Mouse (Mus musculus): ENCODE measurements around the gene Cfap99.
A peak's percentile ranks its signal among the peaks of the same experiment; 100 is the strongest.

Gene Cfap99

GRCm38 (mm10) chr5:34288154-34288716, at the start of gene Cfap99, which contains the start of gene Zfyve28:
Cfap99 (plus strand) TSS chr5:34288600.
Zfyve28 (minus strand) TSS chr5:34288449.
- DNase-seq, result peak; percentile 96 to 99

- DNase-seq, result no peak
These were observed 46.0 kb upstream of the Cfap99 start for GRCm38 (mm10) chr5:34242224-34242963.

GRCm38 (mm10) chr5:34243062-34243461, 45.3 kb upstream of the Cfap99 start:
- no peak for DNase-seq

- no peak for DNase-seq
These were observed 42.0 kb upstream of the Cfap99 start for GRCm38 (mm10) chr5:34246443-34246842.

- DNase-seq, result no peak
These were observed 39.3 kb upstream of the Cfap99 start for GRCm38 (mm10) chr5:34249132-34249531.

- DNase-seq, result no peak
These were observed 38.3 kb upstream of the Cfap99 start for GRCm38 (mm10) chr5:34250090-34250489.

- DNase-seq, result no peak
These were observed 36.6 kb upstream of the Cfap99 start for GRCm38 (mm10) chr5:34251794-34252193.

GRCm38 (mm10) chr5:34252307-34252966, 36.0 kb upstream of the Cfap99 start:
- no peak for DNase-seq

- DNase-seq, result no peak
These were observed 35.4 kb upstream of the Cfap99 start for GRCm38 (mm10) chr5:34252967-34253519.

GRCm38 (mm10) chr5:34254309-34254708, 34.1 kb upstream of the Cfap99 start:
- DNase-seq, result no peak

GRCm38 (mm10) chr5:34255189-34255588, 33.2 kb upstream of the Cfap99 start:
- DNase-seq, result peak in 1 of 2 experiments; percentile 17

- DNase-seq, result no peak
These were observed 29.1 kb upstream of the Cfap99 start for GRCm38 (mm10) chr5:34259172-34259816.

GRCm38 (mm10) chr5:34266065-34266464, 22.3 kb upstream of the Cfap99 start:
- no peak for DNase-seq

GRCm38 (mm10) chr5:34269197-34269920, 19.0 kb upstream of the Cfap99 start:
- DNase-seq, result peak; percentile 90 to 94

GRCm38 (mm10) chr5:34269921-34270465, 18.4 kb upstream of the Cfap99 start:
- DNase-seq, result peak; percentile 67 to 72

GRCm38 (mm10) chr5:34271743-34272142, 16.7 kb upstream of the Cfap99 start:
- DNase-seq, result peak; percentile 62 to 65

- peak in 1 of 2 experiments; percentile 42 for DNase-seq
These were observed 15.1 kb upstream of the Cfap99 start for GRCm38 (mm10) chr5:34273251-34273681.

GRCm38 (mm10) chr5:34274268-34274667, 14.1 kb upstream of the Cfap99 start:
- peak; percentile 79 to 83 for DNase-seq

GRCm38 (mm10) chr5:34274676-34275293, 13.6 kb upstream of the Cfap99 start:
- DNase-seq, result no peak

GRCm38 (mm10) chr5:34276191-34276590, 12.2 kb upstream of the Cfap99 start:
- peak in 1 of 2 experiments; percentile 34 for DNase-seq

- no peak for DNase-seq
These were observed 11.7 kb upstream of the Cfap99 start for GRCm38 (mm10) chr5:34276746-34277145.

All from cerebellum, postnatal 36 days (tissue).